Mouse (Mus musculus) kidney, embryonic 15.5 days (tissue): ENCODE results near the gene Zfp746. TPM values are rescaled to one million over a fixed set of nuclear protein-coding genes. Genes with fewer than 3 reads are reported as not detected.
"Not testable (repeated sequence)": the region's sequence is repeated elsewhere in the genome, so short reads cannot be mapped to it uniquely, and the experiment has no call there.

ENCODE experiments used
- ATAC-seq: fragments of 200-750 bp; cut with Nextera tagmentation; replicated peaks from 2 replicates; pipeline ENCODE4 v1.8.0; 2017; ENCODE audit warnings: moderate TSS enrichment; ENCODE audit not compliant: low FRiP score
- H3K27ac ChIP-seq: fragments of 300-500 bp; sonication (generic); 2 replicates; pipeline ENCODE4 v1.5.1; 2015; ENCODE audit warnings: mild to moderate bottlenecking, inconsistent platforms
- H3K27me3 ChIP-seq: fragments of 300-500 bp; sonication (generic); 2 replicates; pipeline ENCODE4 v1.6.1; 2015; ENCODE audit warnings: inconsistent platforms
- H3K36me3 ChIP-seq: fragments of 300-500 bp; sonication (generic); 2 replicates; pipeline ENCODE4 v1.6.1; 2015; ENCODE audit warnings: inconsistent platforms
- H3K4me1 ChIP-seq: fragments of 300-500 bp; sonication (generic); 2 replicates; pipeline ENCODE4 v1.6.1; 2015; ENCODE audit warnings: inconsistent platforms
- H3K4me2 ChIP-seq: fragments of 300-500 bp; sonication (generic); 2 replicates; pipeline ENCODE4 v1.6.1; 2015; ENCODE audit warnings: moderate library complexity, mild to moderate bottlenecking, inconsistent platforms
- H3K4me3 ChIP-seq: fragments of 300-500 bp; sonication (generic); replicated peaks from 2 replicates; pipeline ENCODE4 v1.5.1; 2015; ENCODE audit warnings: mild to moderate bottlenecking, inconsistent platforms
- H3K9ac ChIP-seq: fragments of 300-500 bp; sonication (generic); 2 replicates; pipeline ENCODE4 v1.6.1; 2015; ENCODE audit warnings: mild to moderate bottlenecking, inconsistent platforms
- H3K9me3 ChIP-seq: fragments of 300-500 bp; sonication (generic); replicated peaks from 2 replicates; pipeline ENCODE4 v1.6.1; 2016; ENCODE audit warnings: inconsistent platforms
- WGBS: fragments of 180-500 bp; shearing (Covaris S2); methylation state at CpG from one replicate; pipeline ENCODE4 v1.1.7; 2015; ENCODE audit warnings: mixed read lengths; 5-methylcytosine and 5-hydroxymethylcytosine counted together
- polyA plus RNA-seq: library from polyadenylated mRNA; unstranded; fragments of >200 nt; fragmentation: Nextera tagmentation; extraction: Ambion mirVana; gene quantifications from 2 replicates; pipeline ENCODE4 v1.2.1, GENCODE M21; 2015

The Zfp746 gene
- polyA plus RNA-seq = 19.1 and 24.0 TPM in 2 replicates

GRCm38 (mm10) chr6:48086471-48086878, at the start of gene Zfp746:
TSS of gene Zfp746 (minus strand) at chr6:48086593.
- Histone ChIP-seq H3K9ac (peak within 1 kb of the TSS; percentile 92), H3K9me3 (no peaks in the 10 kb centered on the region), H3K36me3 (peaks cover 28% of the 10 kb centered on the region), H3K4me2 (peak within 1 kb of the TSS; percentile 77), H3K4me1 (peaks cover 16% of the 10 kb centered on the region), H3K4me3 (peak within 1 kb of the TSS; percentile 90), H3K27ac (peak within 1 kb of the TSS; percentile 90), H3K27me3 (no peaks in the 10 kb centered on the region)
- under 1% methylated on average over 49 of the region's 53 CpGs for WGBS
- ATAC-seq = peak; percentile 93

GRCm38 (mm10) chr6:48121092-48121491, 34.7 kb upstream of the Zfp746 start:
- not testable (repeated sequence) for H3K27ac ChIP-seq, H3K36me3 ChIP-seq, H3K4me3 ChIP-seq, H3K9ac ChIP-seq, H3K27me3 ChIP-seq, H3K4me1 ChIP-seq, H3K9me3 ChIP-seq, H3K4me2 ChIP-seq
- 77% methylated on average over 4 of the region's 4 CpGs for WGBS
- peak; percentile 82 for ATAC-seq

- no peak overlapping the region for H3K4me3 ChIP-seq
- no peak for ATAC-seq
- no peaks in the 10 kb centered on the region for H3K9me3 ChIP-seq
- WGBS = 71% methylated on average over 3 of the region's 3 CpGs
- no peak overlapping the region for H3K27ac ChIP-seq
- H3K4me2 ChIP-seq = no peak overlapping the region
- no peaks in the 10 kb centered on the region for H3K27me3 ChIP-seq
- H3K4me1 ChIP-seq = no peaks in the 10 kb centered on the region
- H3K36me3 ChIP-seq = no peaks in the 10 kb centered on the region
- H3K9ac ChIP-seq = no peak overlapping the region
Observed at GRCm38 (mm10) chr6:48116036-48116435, 29.6 kb upstream of the Zfp746 start.

GRCm38 (mm10) chr6:48086957-48087715, 743 bp upstream of the Zfp746 start:
- H3K9me3 ChIP-seq = no peaks in the 10 kb centered on the region
- peak overlapping the region; percentile 77 for H3K4me2 ChIP-seq
- H3K4me3 ChIP-seq = peak overlapping the region; percentile 90
- WGBS = 41% methylated on average over 14 of the region's 14 CpGs
- H3K4me1 ChIP-seq = peaks cover 16% of the 10 kb centered on the region
- H3K36me3 ChIP-seq = peaks cover 22% of the 10 kb centered on the region
- no peak overlapping the region for H3K27ac ChIP-seq
- no peak for ATAC-seq
- H3K9ac ChIP-seq = no peak overlapping the region
- H3K27me3 ChIP-seq = no peaks in the 10 kb centered on the region

GRCm38 (mm10) chr6:48085521-48086404, 630 bp downstream of the Zfp746 start:
- peak overlapping the region; percentile 92 for H3K9ac ChIP-seq
- peaks cover 16% of the 10 kb centered on the region for H3K4me1 ChIP-seq
- no peaks in the 10 kb centered on the region for H3K27me3 ChIP-seq
- peak overlapping the region; percentile 90 for H3K4me3 ChIP-seq
- ATAC-seq = peak; percentile 94
- peak overlapping the region; percentile 77 for H3K4me2 ChIP-seq
- WGBS = 1% methylated on average over 66 of the region's 72 CpGs
- peak overlapping the region; percentile 90 for H3K27ac ChIP-seq
- no peaks in the 10 kb centered on the region for H3K9me3 ChIP-seq
- H3K36me3 ChIP-seq = peaks cover 35% of the 10 kb centered on the region

- no peaks in the 10 kb centered on the region for H3K9me3 ChIP-seq
- peaks cover 16% of the 10 kb centered on the region for H3K4me1 ChIP-seq
- whole genome bisulfite sequencing = 86% methylated on average over 6 of the region's 6 CpGs
- no peak overlapping the region for H3K4me2 ChIP-seq
- H3K27me3 ChIP-seq = no peaks in the 10 kb centered on the region
- no peak overlapping the region for H3K9ac ChIP-seq
- no peak overlapping the region for H3K4me3 ChIP-seq
- no peak overlapping the region for H3K27ac ChIP-seq
- ATAC-seq = no peak
- H3K36me3 ChIP-seq = peaks cover 55% of the 10 kb centered on the region
Observed at GRCm38 (mm10) chr6:48083733-48084191, 2.6 kb downstream of the Zfp746 start.

- peaks cover 74% of the 10 kb centered on the region for H3K36me3 ChIP-seq
- no peak overlapping the region for H3K4me2 ChIP-seq
- WGBS = 99% methylated on average over 3 of the region's 3 CpGs
- H3K9me3 ChIP-seq = no peaks in the 10 kb centered on the region
- H3K27ac ChIP-seq = no peak overlapping the region
- no peaks in the 10 kb centered on the region for H3K27me3 ChIP-seq
- no peak for ATAC-seq
- H3K4me1 ChIP-seq = peaks cover 16% of the 10 kb centered on the region
- no peak overlapping the region for H3K9ac ChIP-seq
- no peak overlapping the region for H3K4me3 ChIP-seq
Observed at GRCm38 (mm10) chr6:48081952-48082351, 4.4 kb downstream of the Zfp746 start.

GRCm38 (mm10) chr6:48081021-48081420, 5.4 kb downstream of the Zfp746 start:
- H3K27me3 ChIP-seq = no peaks in the 10 kb centered on the region
- no peak overlapping the region for H3K4me3 ChIP-seq
- no peak overlapping the region for H3K4me2 ChIP-seq
- WGBS = 96% methylated on average over 5 of the region's 5 CpGs
- H3K9me3 ChIP-seq = no peaks in the 10 kb centered on the region
- H3K36me3 ChIP-seq = peaks cover 82% of the 10 kb centered on the region
- H3K9ac ChIP-seq = no peak overlapping the region
- peaks cover 14% of the 10 kb centered on the region for H3K4me1 ChIP-seq
- H3K27ac ChIP-seq = no peak overlapping the region
- ATAC-seq = no peak

- 79% methylated on average over 5 of the region's 5 CpGs for WGBS
- peaks cover 85% of the 10 kb centered on the region for H3K36me3 ChIP-seq
- H3K4me1 ChIP-seq = no peaks in the 10 kb centered on the region
- H3K4me2 ChIP-seq = no peak overlapping the region
- H3K4me3 ChIP-seq = no peak overlapping the region
- no peak overlapping the region for H3K27ac ChIP-seq
- ATAC-seq = no peak
- H3K9ac ChIP-seq = no peak overlapping the region
- H3K9me3 ChIP-seq = no peaks in the 10 kb centered on the region
- no peaks in the 10 kb centered on the region for H3K27me3 ChIP-seq
Observed at GRCm38 (mm10) chr6:48073316-48073715, 13.1 kb downstream of the Zfp746 start.

GRCm38 (mm10) chr6:48067492-48067891, 18.9 kb downstream of the Zfp746 start:
- no peak overlapping the region for H3K4me3 ChIP-seq
- H3K9me3 ChIP-seq = no peaks in the 10 kb centered on the region
- no peak for ATAC-seq
- H3K4me2 ChIP-seq = no peak overlapping the region
- WGBS = 88% methylated on average over 3 of the region's 3 CpGs
- H3K36me3 ChIP-seq = peaks cover 87% of the 10 kb centered on the region
- no peaks in the 10 kb centered on the region for H3K4me1 ChIP-seq
- H3K27ac ChIP-seq = no peak overlapping the region
- no peaks in the 10 kb centered on the region for H3K27me3 ChIP-seq
- H3K9ac ChIP-seq = no peak overlapping the region

- Histone ChIP-seq H3K4me3 (no peak overlapping the region), H3K9me3 (no peaks in the 10 kb centered on the region), H3K4me2 (no peak overlapping the region), H3K4me1 (no peaks in the 10 kb centered on the region), H3K9ac (no peak overlapping the region), H3K36me3 (peaks cover 89% of the 10 kb centered on the region), H3K27me3 (no peaks in the 10 kb centered on the region), H3K27ac (no peak overlapping the region)
- WGBS = 95% methylated on average over 6 of the region's 6 CpGs
- ATAC-seq = no peak
Observed at GRCm38 (mm10) chr6:48065587-48066075, 20.8 kb downstream of the Zfp746 start.

- Histone ChIP-seq H3K27ac (no peak overlapping the region), H3K4me3 (no peak overlapping the region), H3K9ac (no peak overlapping the region), H3K27me3 (no peaks in the 10 kb centered on the region), H3K9me3 (no peaks in the 10 kb centered on the region), H3K36me3 (peaks cover 84% of the 10 kb centered on the region), H3K4me1 (no peaks in the 10 kb centered on the region), H3K4me2 (no peak overlapping the region)
- no peak for ATAC-seq
- WGBS = 92% methylated on average over 14 of the region's 14 CpGs
Observed at GRCm38 (mm10) chr6:48064451-48064850, 21.9 kb downstream of the Zfp746 start.
